Mouse (Mus musculus) small intestine, adult 10 weeks (tissue): ENCODE data around the gene Rpl3. TPM values are rescaled to one million over a fixed set of nuclear protein-coding genes. Genes with fewer than 3 reads are reported as not detected.

Source experiments
- polyA plus RNA-seq: library from polyadenylated mRNA; stranded (reverse); fragments of 350-450 nt; fragmentation: Illumina TruSeq; extraction: RNeasy Lipid Tissue Mini Kit (QIAGEN cat#74804); gene quantifications from one replicate; pipeline ENCODE4 v1.2.3, GENCODE M21; 2014; ENCODE audit warnings: low replicate concordance

Rpl3 gene
- polyA plus RNA-seq, result 80.9 TPM

GRCm38 (mm10) chr15:80091121-80091955 lies at the start of gene Rpl3, which contains the start of gene Syngr1:
Gene Rpl3 (minus strand): TSS chr15:80091868.
Gene Syngr1 (plus strand): TSS chr15:80091334.

GRCm38 (mm10) chr15:80132993-80133586 lies 41.4 kb upstream of the Rpl3 start, which contains the start of gene Tab1:
Gene Tab1 (plus strand): TSS chr15:80133127.

Other genes with a start within 250 kb of the Rpl3 start
- gene Apobec3, start 200.2 kb downstream of the Rpl3 start, polyA plus RNA-seq, result 17.4 TPM
- gene Cbx7, start 120.7 kb downstream of the Rpl3 start, polyA plus RNA-seq, result 0.59 TPM
- gene Pdgfb, start 76.9 kb downstream of the Rpl3 start, polyA plus RNA-seq, result 0.22 TPM
- gene Syngr1, start 534 bp downstream of the Rpl3 start, polyA plus RNA-seq, result 0.19 TPM
- 0.52 TPM for gene Tab1, start 41.3 kb upstream of the Rpl3 start, polyA plus RNA-seq
- gene Mgat3, start 81.9 kb upstream of the Rpl3 start, polyA plus RNA-seq, result 28.1 TPM
- gene Mief1, start 142.2 kb upstream of the Rpl3 start, polyA plus RNA-seq, result 26.3 TPM
- gene AC140267.1, start 144.0 kb upstream of the Rpl3 start, polyA plus RNA-seq, result not detected
- gene Atf4, start 163.3 kb upstream of the Rpl3 start, polyA plus RNA-seq, result 62.4 TPM
- not detected for gene Rps19bp1, start 172.4 kb upstream of the Rpl3 start, polyA plus RNA-seq
- not detected for gene Cacna1i, start 195.4 kb upstream of the Rpl3 start, polyA plus RNA-seq